Mouse (Mus musculus) gastrocnemius, postnatal 14 days (tissue): ENCODE data around the gene Iqgap3. TPM values are rescaled to one million over a fixed set of nuclear protein-coding genes. Genes with fewer than 3 reads are reported as not detected.

Experiments used
- DNase-seq: peaks from one replicate; pipeline ENCODE4 v3.0.0; 2021; ENCODE audit warnings: mixed read lengths
- intact Hi-C: fragments of 180-260 bp; cut with DNase I; formaldehyde crosslinking; loops from one replicate; pipeline ENCODE4 v1.15.1; 2025; ENCODE audit warnings: low total_unique reads
- total RNA-seq, 2 experiments: library from RNA; stranded (reverse); gene quantifications; 2 replicates each; pipeline ENCODE4 v1.2.3; 2021

Gene Iqgap3
- total RNA-seq, 2 experiments from 2014 or later: 2.5 to 2.7 TPM

DNA sequence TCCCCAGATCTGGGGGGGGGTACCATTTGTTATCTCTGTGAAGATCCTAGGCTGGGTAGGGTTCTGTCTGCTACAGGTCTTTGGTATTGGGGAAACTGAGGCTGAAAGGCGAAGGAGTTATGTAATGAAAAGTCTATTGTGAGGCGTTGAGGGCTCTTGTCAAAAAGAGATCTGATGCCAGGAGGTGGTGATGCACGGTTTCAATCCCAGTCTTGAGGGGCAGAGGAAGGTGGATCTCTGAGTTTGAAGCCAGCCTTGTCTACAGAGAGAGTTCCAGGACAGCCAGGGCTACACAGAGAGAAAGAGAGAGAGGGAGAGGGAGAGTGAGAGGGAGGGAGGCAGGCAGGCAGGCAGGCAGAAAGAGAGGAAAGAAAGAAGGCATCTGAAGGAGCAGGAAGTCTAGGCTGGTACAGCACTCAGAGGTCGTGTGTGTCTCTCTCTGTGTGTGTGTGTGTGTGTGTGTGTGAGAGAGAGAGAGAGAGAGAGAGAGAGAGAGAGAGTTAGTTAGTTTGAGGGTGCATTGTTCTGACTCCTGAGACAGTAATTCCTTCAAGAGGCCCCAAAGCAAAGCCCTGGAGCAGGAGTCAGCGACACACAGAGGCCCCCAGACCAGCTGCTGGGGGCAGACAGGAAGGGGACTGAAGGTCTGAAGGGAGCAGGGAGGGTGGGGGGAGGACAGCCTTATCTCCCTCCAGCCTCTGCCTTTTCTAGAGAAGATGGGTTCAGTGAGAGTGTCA lies 64.8 kb downstream of the Iqgap3 start:
- intact Hi-C loops: no loop called here
- no peak for DNase-seq

- intact Hi-C loops: no loop called here
- DNase-seq: no peak
Measured at GRCm38 (mm10) chr3:88147444-88147843, 65.7 kb downstream of the Iqgap3 start.

DNA sequence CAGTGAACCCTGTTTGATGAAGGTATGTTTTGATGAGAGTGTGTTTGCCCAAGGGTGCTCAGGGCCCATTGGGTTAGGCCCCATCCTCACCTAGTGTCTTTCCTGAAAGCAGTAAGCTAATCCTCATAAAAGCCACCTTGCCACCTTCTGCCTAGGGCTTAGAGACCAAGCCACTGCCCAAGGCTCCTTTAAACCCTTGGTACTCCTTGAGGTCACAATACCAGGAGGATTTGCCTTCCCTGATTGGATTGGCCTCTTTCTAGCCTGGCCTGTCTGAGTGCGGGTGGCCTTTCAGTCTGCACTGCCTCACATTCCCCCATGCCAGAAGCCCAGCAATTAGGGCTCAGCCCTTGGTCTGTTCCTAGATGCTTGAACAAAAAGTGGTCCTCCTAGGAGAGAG lies 66.1 kb downstream of the Iqgap3 start:
- DNase-seq: no peak
- intact Hi-C loops: no loop called here

DNA sequence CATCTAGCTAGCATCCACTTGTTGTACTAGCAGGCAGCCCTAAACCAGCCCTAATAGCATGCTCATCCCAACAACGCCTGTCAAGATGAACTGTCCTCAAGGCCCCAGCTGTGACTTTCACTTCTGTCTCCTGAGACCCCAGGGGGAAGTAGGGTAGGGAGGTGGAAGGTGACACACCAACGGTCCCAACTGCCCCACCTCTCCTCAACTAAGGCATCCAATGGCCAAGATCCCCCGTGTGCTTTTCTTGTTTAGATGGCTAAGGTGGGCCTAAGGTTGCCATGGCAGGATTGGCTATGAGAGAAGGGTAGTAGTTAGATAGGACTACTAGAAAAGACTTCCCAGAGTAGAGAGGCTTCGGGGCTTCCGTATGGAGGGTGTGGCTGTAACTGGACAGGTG lies 66.6 kb downstream of the Iqgap3 start:
- intact Hi-C loops: no loop called here
- DNase-seq: no peak

DNA sequence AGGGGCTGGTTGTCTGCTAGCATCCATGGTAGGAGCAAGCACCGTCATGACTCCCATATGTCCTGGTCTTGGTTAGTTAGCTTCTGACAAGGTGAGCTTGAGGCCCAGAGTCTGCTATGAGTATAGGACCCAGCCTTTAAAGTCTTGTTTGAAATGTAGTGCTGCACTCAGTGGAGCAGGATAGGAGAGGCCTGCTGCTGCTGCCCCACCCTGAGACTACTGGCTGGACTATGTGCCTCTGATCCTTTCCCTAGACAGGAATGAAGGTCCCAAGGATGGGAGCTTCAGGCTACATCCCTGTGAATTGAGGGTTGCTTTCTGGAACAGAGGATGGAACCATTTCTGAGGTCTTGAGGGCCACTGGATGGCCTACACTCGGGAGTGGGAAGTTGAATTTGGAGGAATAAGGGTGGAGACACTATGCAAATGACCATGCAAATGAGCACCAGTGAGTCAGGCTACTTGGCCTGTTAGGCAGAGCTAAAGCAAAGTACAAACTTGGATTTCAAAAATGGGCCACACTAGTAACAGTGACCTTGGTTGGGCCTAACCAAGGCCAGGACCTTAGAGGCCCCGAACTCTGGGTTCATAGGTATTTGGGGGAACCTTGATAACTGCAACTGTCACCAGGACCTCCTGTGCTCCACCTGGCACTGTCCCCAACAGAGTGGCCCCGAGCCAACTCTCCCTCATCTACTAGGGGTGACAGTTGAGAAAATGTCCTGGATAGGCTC lies 67.2 kb downstream of the Iqgap3 start:
- intact Hi-C loops: no loop called here
- peak; percentile 55 for DNase-seq

- no peak for DNase-seq
- intact Hi-C loops: no loop called here
Measured at GRCm38 (mm10) chr3:88149510-88149974, 67.8 kb downstream of the Iqgap3 start.

DNA sequence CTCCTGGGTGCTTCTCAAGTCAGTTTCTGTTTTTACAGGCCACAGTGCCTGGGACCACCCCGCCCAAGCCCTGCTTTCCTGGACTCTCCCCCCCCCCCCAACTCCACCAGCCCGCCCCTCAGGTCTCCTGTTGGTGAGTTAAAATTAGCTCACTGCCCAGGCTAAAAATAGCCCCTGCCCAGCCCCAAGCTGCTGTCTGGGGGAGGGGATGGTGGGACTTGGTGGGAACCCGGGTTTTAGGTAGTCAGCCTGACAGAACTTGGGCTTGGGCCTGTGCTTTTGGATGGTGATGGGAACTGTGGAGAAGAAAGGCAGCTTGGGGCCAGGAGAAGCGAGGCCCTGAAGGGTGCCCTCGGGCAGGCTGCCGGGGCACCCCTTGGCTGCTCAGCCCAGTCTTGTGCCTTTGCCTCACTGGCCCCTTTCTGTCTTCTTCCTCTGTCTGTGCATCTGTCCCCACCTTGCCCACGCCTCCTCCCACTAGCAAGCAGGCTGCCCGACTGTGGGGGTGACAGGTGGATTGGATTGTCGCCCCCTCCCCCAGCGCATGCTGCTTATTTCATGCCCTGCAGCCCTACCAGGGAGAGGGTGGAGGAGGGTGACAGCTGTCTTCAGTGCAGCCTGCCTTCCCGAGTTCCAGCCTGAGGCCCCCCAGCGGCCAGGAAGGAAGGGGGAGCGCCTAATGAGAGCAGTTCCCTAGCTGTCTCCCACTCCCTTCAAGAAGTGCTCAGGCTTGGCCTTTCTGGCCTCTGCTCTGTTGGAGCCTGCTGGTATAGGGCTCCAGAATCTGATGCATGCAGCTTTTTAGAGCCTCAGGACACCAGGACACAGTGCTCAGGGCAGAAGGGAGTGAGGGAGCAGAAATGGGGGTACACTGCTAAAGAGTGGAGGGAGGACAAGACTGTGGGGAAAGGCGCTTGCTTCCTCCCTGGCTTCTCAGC lies 68.6 kb downstream of the Iqgap3 start:
- DNase-seq: peak; percentile 71
- intact Hi-C loops: no loop called here

DNA sequence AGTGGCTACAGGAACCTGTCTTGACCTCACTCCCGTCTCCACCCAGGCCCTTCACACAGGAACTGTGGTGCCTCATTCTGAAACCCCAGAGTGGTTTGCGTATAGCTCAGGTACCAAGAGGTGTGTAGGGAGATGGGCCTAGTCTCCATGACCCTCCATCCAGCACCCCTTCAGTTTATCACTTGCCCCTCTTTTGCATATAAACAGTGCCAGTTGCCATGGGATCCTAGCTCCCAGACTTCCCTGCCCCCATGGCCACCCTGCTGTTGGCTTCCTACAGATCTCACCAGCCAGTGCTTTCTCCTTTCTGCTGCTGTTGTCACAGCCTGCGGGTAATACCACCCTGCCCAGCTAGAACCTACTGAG lies 69.2 kb downstream of the Iqgap3 start:
- intact Hi-C loops: no loop called here
- DNase-seq: no peak

DNA sequence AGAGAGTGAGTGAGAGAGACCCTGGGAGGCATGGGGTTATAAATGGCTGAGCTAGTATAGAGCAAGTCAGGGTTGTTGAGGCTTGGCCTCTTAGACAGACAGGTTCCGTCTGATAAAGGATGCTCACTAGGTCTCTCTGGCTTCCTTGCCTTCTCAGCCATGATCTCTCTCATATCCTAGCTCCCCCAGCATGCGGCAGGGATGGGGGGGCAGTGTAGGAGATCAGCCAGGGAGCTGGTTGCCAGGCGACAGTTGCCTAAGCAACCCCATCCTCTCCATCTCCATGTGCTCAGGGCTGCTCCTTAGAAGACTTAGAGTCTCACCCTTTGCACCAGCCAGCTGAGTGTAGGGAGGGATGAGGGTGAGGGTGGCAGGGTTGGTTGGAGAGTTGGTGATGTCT lies 70.3 kb downstream of the Iqgap3 start:
- intact Hi-C loops: no loop called here
- DNase-seq: no peak

DNA sequence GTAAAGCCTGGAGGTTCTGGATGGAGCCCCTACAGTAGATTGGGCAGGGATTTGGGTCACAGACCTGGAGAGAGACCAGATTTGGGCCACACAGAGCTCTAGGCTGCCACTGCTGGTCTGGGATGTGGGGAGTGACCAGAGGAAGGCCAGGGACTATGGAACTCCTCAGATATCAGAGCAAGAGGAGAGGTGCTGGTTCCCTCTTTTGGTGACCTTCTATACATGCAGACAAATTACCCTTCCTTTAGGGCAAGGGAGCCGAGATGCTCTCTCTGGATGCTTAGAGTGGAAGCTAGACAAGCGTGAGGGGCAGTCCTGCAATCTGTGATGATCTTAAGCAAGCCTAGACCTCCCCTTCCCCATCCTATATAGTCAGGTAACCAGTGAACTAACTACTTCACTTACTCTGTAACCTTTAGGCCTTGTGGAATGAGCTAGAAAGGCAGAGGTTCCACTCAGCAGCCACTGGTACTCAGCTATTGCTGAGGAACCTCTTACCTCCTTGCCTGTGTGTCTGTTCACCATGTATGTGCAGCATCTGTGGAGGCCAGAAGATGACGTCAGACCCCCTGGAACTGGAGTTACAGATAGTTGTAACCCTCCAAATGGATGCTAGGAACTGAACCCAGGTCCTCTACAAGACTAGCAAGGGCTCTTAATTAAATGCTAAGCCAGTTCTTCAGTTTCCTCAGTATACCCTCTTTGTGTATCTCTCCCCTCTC lies 71.7 kb downstream of the Iqgap3 start:
- intact Hi-C loops: no loop called here

DNA sequence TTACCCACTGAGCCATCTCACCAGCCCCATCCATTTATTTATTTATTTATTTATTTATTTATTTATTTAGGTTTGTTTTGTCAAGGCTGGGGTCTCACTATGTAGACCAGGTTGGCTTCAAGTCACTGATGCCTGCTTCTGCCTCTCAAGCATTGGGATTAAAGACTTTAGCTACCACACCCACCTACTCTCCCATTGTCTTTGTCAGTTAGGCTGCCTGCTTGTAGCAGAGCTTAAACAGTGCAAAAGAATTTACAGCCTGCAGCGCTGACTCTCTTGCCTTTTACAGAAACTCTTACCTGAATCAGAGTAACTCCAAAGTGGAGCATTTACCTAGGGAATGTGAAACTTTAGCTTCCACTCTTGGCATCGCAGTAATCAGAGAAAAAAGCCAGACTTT lies 72.5 kb downstream of the Iqgap3 start:
- intact Hi-C loops: no loop called here
- DNase-seq: no peak

More for the DNA sequence above, 71.7 kb downstream of the Iqgap3 start:
- DNase-seq: no peak

- no peak for DNase-seq
- intact Hi-C loops: no loop called here
Measured at GRCm38 (mm10) chr3:88156817-88157216, 75.0 kb downstream of the Iqgap3 start.

- peak; percentile 56 for DNase-seq
- intact Hi-C loops: no loop called here
Measured at GRCm38 (mm10) chr3:88157771-88158597, 76.2 kb downstream of the Iqgap3 start.

GRCm38 (mm10) chr3:88158991-88159390 lies 77.2 kb downstream of the Iqgap3 start:
- intact Hi-C loops: no loop called here
- no peak for DNase-seq

- intact Hi-C loops: no loop called here
- no peak for DNase-seq
Measured at GRCm38 (mm10) chr3:88160856-88161255, 79.1 kb downstream of the Iqgap3 start.

DNA sequence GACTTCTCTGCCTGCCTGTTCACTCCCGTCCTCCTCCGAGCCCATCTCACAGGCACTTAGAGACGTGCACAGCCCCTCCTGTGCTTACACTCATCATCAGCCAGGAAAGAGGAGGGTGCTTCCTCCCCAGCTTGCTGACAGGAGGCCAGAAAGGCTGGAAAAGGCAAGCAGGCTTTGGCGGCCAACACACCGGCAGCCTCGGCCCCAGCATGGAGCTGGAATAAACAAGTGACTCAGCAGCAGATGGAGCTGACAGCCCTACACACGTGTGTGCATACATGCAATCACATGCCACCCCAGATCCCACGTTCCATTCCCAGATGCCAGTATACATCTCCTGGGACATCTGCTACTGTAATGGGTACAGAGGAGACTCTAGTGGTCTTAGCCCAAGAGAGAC lies 80.5 kb downstream of the Iqgap3 start:
- DNase-seq: peak; percentile 76
- intact Hi-C loops: no loop called here

DNA sequence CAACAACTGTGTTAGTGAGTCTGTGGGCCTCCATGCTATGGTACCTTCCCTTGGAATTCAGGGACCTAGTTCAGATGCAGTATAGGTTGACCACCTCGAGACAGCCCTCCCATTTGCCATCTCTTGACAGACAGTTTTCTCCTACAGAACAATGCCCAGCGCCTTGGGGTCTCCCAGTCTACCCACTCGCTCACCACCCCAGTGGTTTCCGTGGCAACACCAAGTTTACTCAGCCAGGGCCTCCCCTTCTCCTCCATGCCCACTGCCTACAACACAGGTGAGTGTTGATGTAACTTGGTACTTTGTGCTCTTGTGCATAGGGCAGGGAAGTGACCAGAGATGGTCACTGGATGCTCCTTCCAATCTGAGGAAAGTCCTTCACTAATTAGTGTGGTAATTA lies 81.0 kb downstream of the Iqgap3 start:
- no peak for DNase-seq
- intact Hi-C loops: no loop called here

DNA sequence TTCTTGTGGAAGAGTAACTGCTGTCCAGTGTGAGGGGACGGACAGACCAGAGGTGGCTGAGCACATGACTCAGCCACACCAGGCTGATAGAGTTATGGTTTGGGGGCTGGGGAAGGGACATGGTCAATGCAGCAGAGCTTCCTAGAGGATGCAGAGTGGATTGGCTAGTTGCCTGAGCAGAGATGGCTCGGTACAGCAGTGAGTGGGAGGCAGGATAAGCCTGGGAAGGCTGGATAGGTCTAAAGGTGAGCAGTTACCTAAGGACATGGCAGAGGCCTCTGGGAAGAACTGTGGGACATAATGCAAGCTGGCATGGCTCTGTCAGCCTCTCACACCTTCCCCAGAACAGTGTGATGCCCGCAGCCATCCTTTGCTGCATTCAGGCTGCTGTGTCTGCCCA lies 82.1 kb downstream of the Iqgap3 start:
- intact Hi-C loops: no loop called here
- DNase-seq: no peak

DNA sequence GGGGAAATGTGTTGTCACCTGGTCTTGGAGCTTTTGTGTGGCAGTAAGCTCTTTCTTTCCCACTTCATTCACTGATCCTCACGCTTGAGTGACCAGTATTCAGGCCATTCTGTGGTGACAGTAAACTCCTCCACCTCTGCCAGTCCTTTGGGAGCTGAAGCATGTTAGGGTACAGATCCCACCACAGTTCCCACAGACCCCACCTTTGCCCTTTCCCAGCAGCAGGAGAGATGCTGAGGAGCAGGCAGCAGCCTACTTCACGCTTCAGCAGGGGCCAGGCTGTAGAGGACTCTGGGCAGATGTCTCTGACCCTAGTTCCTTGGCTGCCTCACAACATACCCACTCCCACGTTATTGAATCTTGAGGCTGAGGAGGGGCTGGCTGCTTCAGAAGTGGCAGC lies 82.5 kb downstream of the Iqgap3 start:
- intact Hi-C loops: no loop called here
- DNase-seq: no peak
